Mouse (Mus musculus): ENCODE results near the gene St6galnac4.

Gene St6galnac4

DNA sequence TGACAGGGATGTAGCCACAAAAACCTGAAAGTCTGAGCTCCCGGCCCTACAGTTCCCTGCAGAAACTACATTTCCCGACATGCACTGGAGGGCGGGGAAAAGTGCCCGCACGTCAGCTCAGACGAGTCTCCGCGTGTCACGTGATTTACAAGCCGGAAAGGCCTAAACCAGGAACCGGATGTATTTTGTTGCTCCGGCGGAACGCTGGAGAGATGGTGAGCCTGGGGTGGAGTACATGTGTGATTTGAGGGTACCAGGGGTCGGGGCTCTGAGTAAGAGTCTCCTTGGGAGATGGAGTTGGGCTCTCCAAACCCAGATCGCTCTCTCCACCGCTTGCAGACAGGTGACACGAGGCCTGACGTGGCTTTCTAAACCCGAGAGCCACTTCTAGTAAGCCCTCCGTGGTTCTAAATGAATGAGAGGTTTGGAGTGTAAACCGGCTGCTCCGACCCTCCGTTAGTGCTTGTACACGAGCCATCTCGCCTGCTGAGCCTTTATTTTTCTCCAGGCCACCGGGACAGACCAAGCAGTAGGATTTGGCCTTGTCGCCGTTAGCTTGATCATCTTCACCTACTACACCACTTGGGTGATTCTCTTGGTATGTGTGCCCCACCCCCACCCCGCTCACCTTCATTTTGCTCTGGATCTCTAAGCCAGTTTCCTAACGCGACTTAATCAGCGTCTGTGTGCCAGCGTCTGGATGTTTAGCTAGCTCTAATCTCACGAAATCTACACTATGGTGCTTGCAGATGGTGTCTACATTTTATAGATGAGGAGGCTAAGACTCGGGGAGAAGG, 16.0 kb upstream of the St6galnac4 start, which contains the start of gene Dpm2:
Dpm2 (plus strand) TSS at position 161 of the 797 bp plus-strand sequence.
- peak; percentile 75 for DNase-seq (ENCODE audit: low spot score)

DNA sequence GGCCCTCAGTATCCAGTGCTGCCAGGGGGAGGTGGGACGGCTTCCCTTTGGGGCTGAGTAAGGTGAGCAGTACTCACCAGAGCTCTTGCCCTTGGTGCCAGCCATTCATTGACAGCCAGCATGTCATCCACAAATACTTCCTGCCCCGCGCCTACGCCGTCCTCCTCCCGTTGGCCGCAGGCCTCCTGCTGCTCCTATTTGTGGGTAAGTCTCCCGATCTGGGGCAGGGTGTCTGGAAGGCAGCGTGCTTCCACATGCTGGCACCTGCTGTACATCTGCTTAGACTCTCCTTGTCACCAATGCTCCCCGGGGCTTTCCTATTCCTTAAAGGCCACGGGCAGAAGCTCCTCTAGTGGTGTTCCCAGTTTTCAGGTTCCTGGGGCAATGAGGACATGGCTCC, 14.7 kb upstream of the St6galnac4 start:
- no peak for DNase-seq (ENCODE audit: low spot score)

DNA sequence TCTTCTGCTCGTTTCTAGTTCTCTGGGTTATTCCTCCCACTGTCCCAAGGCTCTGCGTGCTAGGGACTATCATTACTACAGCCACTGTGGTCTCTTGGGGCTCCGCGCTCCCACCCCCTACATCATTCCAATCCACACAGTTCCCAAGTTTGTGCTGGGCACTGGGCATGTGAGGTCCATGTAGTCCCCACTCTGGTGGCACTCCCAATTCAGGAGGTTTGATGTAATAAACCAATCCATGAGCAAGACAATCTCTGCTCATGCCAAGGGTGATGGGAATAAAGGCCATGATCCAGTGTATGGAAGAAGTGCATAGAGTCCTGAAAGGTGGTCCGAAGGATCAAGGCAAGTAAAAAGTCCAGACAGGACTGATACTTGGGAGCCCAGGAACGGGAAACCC, 12.4 kb upstream of the St6galnac4 start, which contains the start of gene Pip5kl1:
Pip5kl1 (plus strand) TSS at position 301 of the 400 bp plus-strand sequence.
- DNase-seq (ENCODE audit: low spot score): no peak

DNA sequence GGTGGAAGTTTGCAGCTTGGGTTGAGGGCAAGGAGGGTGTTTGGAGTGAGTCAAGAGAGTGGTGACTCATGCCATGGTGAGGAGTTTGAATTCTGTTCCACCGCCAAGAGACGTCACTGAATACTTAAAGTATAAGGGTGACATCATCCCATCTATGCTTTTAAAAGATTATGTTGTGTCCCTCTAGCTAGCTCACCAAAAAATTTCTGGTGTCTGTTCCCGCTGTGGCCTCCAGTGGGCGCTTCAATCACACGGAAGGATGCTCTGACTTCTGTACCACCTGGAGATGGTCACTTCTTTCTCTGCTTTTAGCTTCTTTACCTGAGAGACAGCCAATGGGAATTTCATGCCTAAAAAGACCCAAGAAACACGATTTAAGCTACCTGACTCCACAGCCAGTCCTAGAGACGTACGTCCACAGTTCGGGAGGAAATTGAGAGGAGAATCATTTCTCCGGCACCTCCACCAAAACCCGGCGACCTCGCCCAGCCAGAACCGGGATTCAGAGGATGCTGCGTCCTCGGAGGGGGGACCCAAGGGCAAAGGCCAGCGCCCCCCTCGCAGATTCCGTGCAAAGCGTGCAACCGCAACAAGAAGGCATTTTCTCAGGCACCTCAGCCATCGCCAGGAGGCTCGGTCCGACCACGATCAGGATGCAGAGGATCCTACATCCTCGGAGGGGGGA, 11.9 kb upstream of the St6galnac4 start:
- no peak for DNase-seq (ENCODE audit: low spot score)

DNA sequence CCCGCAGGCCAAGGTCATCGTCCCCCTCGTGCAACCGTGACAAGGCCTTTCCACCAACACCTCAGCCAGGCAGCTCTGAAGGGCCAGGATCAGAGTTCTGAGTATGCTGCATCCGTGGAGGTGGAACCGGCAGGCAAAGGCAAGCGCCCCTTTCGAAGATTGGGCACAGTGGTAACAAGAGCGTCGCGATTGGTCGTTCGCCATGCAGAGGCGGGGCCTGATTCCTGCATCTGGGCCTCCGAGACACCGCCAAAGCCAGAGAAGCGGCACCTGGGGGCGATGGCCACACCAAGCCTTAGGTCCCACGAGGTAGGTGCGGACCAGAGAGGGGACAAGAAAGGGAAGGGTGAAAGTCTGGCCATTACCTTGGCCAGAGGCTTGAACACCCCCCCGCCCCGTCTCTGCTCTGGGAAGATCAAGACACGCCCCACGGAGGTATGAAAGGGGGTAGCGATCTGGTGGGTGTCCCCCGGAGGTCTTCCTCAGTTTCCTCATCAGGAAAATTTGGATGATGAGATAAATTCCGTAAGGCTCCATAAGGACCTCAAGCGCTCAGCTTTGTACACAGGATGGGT, 11.2 kb upstream of the St6galnac4 start, which contains the start of gene 9430097D07Rik:
9430097D07Rik (minus strand) TSS at position 99 of the 575 bp plus-strand sequence.
- no peak for DNase-seq (ENCODE audit: low spot score)

DNA sequence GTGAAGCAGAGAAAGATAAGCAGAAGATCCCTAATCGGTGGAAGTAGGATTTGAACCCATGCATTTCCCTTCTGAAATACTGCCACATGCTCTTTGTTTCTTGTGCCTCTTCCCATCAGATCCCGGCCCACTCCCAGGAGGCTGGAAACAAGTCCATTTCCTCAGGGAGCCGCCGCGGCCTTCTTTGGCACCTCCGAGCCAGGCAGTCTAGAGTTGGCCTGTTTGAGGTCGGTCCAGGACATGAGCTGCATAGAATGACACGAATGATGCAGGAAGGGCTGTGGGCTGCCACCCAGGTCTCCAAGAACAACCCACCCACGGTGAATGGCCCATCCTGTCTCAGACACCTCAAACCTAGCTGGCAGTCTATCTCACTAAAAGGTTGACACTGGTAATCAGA, 10.4 kb upstream of the St6galnac4 start:
- no peak for DNase-seq (ENCODE audit: low spot score)

DNA sequence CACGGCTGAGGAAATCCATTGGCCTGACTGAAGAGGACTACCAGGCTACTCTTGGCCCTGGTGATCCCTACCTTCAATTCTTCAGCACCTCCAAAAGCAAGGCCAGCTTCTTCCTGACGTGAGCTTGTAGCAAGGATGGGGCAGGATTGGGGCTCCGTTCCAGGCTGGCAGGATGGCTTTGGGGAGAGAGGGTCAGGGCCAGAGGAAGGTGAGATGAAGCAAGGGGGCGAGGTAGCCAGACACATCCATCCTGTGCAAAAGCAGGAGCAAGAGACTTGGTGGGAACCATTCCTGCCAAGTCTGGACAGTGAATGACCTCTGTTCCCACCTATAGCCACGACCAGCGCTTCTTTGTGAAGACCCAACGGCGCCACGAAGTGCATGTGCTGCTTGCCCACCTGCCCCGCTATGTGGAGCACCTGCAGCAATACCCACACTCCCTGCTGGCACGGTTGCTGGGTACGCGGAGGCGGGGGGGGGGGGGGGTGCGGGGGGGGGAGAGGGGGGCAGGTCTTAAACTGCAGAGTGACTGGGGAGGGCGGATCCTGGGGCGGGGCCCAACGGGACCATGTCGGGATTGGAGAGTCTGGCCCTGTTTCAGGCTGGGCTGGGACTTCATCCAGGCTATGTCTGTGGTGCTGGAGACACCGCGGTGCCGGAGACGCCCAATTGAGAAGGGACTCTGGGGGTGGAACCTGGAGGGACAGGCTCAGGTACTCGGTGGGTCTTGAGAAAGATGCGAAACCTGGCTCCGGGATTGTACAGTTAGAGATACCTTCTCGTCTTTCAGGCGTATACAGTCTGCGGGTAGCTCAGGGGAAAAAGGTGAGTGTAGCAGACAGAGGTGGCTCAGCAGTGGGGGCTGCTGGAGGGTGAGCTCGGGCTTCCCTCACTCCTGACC, 8.5 kb upstream of the St6galnac4 start:
- DNase-seq (ENCODE audit: low spot score): no peak

DNA sequence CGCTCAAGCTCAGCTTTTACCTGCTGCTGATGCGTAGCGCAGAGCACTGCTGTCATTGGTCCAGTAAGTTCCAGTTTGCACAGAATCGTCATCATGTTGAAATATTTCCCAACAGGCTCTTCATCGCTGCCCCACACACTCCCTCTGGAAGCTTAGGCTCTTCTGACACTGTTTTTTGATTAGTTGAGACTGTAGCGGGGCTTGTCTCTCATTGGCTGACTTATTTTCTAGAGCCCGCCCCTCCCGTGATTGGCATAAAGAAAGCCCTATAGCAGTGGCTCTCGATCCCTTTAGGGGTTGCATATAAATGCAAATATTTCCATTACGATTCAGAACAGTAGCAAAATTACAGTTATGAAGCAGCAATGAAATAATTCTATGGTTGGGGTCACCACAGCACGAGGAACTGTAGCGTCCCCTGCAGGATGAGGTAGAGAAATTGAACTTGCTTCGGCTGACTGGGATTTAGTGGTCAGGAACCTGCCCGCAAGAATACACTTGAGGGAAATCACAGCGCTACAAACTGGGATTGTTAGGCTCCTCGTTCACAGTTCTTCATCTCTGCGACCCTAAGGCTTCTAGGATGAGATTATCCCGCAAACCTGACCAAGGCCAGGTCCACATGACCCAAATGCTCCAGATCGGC, 5.3 kb upstream of the St6galnac4 start:
- no peak for DNase-seq (ENCODE audit: low spot score)

DNA sequence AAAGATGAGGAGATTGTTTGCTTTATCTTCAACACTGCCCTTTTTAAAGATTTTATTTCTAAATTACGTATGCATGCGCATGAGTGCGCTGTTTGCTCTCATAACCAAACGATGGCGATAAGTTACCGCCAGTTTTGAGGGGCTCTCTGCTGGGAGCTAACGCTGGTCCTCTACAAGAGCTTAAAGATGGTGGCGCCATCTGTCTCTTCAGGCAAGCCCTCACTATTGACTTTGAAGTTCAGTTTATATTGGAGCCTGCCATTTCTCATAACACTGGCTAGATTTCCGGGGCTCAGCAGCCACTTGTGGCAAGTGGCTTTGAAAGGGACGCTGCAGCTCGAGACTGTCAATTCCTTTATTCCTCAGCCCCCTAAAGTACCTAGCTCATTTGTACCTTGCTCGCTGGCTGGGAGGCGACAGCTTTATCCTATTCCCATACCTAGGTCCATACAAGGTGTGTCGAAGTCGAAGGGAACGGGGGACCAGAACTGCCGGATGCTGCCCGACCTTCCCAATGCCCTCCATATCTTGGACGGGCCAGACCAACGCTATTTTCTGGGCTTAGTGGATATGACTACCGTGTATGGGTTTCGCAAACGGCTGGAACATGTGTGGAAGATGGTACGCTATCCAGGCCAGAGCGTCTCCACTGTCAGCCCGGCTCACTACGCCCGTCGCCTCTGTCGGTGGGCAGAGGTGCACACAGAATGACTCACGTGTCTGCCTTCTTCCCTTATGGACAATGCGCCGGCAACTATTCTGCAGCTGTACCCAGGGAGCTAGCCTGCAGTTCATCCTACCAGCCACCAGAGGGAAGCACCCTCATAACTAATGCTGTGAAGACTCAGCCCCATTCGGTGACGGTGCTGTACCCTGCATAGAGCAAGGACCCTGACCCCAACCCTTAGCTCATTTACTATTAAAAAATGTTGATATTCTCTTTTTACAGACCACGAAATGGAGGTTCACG, 3.8 kb upstream of the St6galnac4 start:
- peak; percentile 83 for DNase-seq (ENCODE audit: low spot score)

DNA sequence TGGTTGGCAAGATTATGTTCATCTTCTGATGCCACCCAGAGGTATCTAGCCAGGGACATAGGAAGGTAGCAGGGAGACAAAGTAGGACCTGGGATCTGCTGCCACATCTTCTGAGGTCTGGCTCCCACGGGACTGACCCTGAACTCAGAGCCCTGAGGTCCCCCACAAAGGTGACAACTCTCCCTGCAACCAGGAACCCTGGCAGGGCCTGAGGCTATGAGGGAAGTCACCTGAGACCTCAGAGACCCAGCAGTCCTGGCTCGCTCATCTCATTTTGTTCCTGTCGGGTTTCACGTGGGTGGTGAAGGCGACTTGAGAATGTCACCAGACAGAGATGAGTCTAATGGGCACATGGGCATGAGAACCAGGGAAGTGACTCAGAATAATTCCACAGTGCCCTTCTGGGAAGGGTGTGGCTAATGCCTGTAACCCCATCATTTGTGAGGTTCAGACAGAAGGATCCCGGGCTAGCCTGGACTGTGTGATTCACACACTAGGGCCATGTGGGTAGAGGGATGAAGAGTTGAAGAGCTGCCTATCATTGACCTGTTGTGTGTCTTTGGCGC, 1.7 kb upstream of the St6galnac4 start:
- no peak for DNase-seq (ENCODE audit: low spot score)

DNA sequence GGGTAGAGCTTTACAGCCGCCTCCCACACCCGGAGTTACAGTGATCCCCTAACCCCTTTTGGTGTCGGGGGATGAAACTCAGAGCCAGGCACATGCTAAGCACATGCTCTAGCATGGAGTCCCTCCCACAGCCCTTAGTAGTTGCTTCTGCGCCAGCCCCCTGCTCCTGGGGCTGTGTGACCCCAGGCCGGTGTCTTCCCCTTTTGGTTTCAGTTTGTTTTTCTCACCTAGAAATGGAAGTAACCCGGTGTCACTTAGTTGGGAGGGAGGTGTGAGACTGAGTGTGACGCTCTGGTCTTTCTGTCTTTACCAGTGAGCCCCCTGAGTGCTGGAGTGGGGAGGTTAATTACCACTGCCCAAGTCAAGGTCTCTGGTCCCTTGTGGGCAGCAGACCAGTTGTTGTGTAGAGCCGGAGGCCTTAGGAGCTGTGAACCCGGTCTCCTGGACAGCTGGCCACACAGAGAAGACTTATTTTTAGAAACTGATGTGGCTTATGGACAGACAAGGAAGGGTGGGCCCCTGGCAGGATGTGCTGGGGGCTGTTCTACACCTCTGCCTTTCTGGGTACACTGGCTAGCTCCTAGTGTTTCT, 931 bp downstream of the St6galnac4 start:
- DNase-seq (ENCODE audit: low spot score): no peak

DNA sequence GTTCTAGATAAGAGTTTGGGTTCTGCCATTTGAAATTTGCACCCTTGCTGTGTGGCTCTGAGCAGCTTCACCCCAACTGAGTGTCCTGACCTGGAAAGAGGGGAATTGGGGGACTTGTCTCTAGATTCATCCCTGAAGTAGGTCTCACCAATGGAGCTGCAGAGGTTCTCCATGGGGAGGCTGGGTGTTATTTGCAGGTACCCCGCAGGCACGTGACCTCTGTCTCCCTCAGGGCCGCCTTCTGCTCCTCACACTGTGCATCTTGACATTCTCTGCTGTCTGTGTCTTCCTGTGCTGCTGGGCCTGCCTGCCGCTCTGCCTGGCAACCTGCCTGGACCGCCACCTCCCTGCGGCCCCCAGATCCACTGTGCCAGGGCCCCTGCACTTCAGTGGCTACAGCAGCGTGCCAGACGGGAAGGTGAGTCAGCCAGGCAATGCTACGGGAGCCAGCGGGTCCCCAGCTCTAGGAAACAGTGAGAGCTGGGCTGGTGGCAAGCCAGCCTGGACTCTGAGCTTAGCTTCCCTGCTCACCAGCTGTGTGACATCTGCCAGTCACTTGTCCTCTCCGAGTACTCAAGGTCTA, 2.4 kb downstream of the St6galnac4 start:
- DNase-seq (ENCODE audit: low spot score): no peak

DNA sequence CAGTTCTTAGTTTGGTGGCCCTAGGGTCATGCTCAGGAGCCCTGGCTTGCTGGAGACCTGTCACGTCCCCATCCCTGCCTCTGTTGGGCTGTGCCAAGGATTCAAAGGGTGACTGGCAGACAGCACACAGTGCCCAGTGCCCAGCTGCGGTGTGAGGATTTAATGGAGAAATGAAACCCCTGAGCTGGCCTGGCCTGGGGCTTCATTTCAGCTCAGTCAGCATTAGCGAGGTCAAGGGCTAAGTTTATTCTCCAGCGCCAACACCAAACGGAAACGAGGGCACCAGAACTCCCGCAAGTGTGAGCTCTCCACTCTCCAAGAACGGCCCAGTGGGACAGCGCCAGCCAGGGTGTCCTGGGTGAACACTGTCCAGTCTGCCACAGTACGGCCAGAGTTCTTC, 3.3 kb downstream of the St6galnac4 start:
- no peak for DNase-seq (ENCODE audit: low spot score)

DNA sequence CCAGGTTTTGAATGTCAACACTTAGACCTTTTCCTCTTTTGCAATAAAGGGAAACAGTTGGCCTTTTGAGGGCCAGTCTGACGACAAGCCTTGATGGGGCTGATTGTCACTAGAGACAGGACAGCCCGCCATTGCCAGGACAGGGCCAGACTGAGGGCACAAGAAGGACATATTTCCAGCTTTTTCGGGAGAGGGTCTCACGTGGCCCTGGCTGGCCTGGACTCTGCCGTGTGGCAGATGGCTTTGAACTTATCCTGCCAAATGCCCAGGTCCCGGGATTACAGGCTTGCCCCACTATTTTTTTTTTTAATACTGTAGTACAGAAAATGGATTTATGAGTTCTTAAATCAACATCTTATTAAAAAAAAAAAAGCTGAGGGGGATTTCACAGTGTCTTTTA, 4.4 kb downstream of the St6galnac4 start:
- no peak for DNase-seq (ENCODE audit: low spot score)

DNA sequence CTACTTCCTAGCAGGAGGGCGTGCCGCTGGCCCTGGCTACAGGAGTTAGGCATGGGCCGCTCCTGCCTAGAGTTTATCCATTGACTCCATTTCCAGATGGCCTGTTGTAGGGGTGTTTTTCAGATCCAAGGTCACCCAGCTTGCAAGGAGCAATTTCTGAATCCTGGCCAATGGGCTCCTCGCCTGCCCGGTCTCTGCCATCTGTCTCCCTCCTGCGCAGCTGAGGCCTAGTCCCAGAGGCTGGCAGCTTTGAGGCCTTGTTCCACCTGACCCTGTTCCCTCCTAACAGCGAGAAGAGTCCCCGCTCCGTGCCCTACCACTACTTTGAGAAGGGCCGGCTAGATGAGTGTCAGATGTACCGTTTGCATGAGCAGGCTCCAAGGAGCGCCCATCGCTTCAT, 9.8 kb downstream of the St6galnac4 start:
- no peak for DNase-seq (ENCODE audit: low spot score)

DNA sequence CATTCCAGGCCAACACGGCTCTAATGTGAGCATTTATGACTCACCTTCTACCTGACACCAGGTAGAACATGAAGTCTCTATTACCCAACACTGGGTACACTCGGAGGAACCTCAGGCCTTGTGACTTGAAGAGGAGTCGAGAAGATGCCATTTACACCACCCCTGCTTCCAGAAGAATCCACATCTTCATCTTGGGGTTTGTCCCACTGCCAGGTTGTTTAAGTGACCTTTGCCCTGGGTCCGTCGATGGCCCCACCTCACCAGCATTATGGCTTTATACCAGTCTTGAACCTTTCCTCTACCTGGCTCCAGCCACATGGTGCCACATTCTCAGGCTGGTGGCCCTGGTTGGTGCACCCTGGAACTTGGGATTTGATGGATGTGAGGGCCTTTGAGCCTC, 10.4 kb downstream of the St6galnac4 start:
- no peak for DNase-seq (ENCODE audit: low spot score)

DNA sequence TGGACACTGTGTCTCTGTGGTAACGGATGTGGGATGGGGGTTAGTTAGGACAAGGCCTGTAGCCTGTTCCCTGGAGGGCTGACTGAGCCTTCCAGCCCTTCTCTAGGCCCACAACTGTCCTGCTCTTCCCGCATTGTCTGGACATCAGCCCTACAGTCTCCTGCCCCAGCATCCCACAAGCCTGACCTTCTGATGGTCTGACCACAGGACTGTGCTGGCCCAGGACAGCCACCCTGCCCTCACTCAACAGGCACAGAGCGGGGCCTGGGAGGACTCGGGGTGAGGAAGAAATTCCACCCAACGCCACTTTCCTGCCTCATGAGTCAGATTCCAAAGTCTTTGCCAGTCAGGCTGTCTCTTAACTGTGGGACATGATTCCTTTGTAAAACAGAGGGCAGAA, 10.8 kb downstream of the St6galnac4 start:
- no peak for DNase-seq (ENCODE audit: low spot score)

DNA sequence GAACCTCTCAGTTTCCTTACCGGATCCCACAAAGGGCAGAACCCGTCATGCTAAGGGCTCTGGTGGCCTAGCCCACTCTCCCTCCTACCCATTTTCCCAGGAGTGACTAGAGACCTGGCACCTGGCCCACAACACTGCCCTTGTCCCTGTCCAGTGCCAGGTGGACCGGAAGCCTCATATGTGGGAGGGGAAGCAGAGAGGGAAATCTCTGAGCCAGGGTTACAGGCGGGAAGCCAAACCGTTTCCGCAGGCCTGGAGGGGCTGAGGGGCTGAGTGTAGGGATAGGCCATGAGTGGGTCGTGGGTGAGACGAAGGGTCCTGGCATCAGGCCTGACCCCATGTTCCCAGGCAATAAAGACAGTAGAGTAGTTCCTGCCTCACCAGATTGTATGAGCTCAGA, 11.6 kb downstream of the St6galnac4 start:
- DNase-seq (ENCODE audit: low spot score): no peak

DNA sequence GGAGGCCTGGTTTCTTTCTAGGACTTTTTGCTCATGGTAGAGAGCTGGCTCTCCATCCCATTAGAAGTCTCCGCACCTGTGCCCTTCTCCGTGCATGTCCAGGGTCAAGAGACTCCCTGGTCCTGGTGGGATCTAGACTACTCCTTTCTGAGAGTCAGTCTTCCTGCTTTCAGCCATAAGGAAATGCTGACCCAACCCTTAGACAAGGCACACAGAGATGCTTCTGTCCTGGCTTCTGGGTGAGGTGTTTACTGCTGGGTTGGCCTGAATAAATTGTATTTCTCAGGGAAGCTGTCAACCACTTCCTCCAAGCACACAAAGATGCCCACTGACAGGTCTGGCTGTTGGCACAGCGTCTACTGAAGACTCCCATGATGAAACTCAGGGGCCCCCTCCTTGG, 12.5 kb downstream of the St6galnac4 start, which contains the start of gene St6galnac6:
St6galnac6 (plus strand) TSS at position 301 of the 400 bp plus-strand sequence.
- no peak for DNase-seq (ENCODE audit: low spot score)

All from ovary, postnatal 14 days (tissue).